Mouse (Mus musculus): ENCODE measurements at regions not wholly inside any gene's neighbourhood (a gene's known extent, or its start where the extent isn't known, plus 50 kb on each side); places are given as distances from the start of the nearest gene placed in this dataset.
A peak's percentile ranks its signal among the peaks of the same experiment; 100 is the strongest.

DNA sequence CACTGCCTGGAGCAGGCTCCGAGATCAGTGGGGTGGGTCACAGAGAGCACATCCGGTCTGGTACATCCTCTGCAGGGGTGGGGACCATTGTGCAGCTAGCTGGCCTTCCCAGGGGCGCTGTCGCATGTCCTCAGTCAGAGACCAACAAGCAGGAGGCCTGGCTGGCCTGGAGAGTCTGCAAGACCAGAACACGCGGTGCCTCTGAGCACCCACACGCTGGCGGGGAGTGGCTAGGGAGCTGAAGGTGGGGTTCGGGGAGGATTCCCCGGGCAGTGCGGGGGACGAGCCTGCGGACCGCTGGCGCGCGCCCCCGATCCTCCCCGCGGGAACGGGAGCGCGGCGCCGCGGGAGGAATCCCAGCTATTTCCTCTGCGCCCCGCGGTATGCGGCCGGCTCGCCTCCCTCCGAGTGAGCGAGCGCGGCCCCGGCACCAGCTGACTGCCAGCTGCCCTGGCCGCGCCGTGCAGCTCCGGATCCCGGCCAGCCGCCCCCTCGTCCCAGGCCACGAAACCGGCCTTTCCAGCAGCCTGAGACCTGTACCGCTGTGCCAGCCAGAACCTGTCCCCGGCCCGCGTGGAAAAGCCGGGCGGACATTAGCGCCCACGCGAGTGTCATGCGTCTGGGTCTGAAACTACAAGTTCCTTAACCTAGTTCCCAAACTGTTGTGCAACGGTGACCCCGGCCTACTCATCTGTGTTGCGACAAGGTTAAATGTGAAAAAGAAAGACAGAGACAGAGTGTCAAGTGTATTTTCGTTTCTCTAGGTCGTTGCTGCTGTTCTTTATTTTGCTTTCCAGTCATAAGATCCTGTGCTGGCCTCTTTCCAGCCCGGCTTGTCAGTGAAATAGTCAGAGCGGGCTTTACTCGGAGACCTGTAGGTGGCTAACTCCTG lies 61.2 kb downstream of the Pkdcc start:
- peak; percentile 66 to 74 for DNase-seq

DNA sequence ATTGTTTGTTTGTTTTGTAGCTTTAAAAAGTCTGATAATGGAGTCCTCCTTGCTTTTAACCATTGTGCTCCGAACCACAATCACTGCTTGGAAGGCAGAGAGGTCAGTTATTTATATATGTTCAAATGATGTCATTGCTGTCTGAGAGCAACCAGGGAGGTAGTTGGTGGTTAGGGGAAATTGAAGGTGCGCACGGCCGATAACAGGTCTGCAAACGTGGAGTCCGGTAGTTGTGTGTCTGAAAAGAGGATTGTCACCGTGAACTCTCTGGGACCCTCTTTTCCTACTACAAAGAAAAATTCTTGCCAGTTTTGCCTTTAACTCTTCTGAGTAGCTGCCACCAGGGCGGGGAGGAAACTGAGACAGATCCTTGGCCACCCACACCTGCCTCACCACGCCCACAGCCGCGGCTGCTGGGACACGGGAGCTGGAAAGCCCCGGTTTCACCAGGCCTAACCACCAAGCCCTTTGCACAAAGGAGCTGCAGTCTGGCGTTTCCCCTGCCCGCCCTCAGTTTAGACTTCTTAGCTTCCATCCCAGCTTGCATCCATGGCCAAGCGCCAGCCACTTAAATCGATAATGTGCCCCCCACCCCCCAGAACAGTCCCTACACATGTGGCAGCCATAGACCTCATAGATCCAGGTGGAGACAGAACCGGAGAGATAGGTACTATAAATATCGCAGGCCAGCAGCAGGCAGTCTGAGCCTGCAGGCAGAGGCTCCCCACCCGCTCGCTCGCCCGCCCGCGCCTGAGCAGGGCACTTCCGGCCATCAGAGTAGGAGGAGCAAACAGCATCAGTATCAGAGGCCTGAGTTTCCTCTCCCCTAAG lies 62.2 kb downstream of the Pkdcc start:
- peak in 1 of 2 experiments; percentile 42 for DNase-seq

DNA sequence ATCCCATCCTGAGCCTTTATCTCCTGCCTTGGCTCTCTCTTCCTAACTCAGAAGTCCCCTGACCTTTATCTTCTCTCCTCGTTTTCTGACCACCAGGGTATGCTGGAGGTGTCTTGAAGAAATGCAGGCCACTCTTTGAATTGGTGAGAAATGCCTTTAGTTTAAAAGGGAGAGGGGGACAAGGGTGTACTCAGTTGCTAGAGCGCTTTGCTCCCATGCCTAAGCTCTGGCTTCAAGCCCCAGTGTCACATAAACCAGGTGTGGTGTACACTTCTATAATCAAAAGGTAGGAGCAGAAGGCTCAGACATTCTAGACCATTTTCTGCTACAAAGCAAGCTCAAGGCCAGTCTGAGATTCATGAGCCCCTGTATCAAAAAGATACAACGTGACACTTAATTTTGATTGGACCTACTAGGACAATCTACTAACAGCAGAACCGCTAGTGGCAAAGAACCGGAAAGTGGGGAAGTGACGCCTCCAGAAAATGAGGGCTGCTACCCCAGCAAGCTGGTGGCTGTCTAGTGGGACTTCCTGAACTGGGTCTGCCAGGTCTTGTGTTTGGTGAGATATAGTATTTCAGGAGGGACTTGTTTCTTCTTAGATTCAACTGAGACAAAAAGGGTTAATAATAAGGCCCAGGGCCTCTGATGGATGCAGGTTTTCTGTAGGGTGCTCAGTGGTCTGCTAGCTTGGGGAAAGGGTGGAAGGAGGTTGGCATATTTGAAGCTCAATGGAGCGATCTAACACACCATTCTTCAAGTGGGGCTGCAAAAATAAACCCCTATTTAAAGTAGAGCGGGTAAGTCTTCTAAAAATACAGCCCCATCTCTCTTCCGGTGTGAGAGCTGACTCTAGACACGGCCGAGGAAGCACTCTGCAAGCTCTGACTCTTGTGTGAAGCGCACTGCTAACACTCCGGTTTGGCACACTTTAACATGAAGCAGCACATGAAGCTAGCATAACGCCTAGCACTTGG lies 63.1 kb downstream of the Pkdcc start:
- no peak for DNase-seq

DNA sequence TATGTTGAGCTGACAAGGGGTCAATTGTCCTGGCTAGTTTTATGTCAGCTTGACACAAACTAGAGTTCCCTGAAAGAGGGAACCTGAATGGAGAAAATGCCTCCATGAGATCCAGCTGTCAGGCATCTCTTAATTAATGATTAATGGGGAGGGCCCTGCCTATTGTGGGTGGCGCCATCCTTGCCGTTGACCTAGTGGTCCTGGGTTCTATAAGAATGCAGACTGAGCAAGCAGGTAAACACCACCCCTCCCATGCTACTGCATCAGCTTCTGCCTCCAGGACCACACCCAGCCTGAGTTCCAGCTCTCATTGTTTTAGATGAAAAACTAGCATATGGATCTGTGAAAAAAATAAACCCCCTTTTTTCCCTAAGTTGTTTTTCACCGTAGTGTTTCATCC lies 67.4 kb upstream of the Eml4 start:
- no peak for DNase-seq

DNA sequence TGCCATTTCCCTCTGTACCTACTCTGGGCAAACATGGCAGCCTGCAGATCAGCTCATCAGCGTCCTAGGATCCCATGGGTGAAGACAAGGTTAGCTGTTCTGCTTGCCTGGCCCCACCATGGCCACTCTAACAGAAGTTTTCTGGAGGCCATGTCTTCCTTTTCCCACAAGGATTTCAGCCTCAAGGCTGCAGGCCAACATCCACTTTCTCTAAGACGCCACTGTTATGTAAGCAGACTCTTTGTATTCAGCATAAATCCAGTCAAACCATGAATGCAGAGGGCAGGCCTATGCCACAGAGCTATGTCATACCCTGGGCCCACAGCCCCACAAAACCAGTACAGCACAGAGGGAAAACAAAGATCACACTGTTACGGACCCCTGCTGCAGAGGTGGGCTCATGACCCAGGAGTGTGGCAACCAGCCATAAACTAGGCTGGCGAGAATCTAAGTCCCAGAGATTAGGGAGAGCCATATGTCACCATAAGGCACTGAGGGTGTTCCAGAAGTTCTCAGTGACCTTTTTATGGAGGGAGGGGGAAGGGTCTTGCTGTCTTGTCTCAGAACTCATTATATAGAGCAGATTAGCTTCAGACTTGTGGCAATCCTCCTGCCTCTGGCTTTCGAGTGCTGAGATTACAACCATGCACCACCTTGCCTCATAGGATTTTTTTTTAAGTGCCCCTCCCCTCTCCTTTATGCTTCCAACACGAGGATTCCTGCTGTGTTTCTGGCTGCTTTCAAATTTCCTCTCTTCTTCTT lies 63.2 kb upstream of the Eml4 start:
- no peak for DNase-seq

DNA sequence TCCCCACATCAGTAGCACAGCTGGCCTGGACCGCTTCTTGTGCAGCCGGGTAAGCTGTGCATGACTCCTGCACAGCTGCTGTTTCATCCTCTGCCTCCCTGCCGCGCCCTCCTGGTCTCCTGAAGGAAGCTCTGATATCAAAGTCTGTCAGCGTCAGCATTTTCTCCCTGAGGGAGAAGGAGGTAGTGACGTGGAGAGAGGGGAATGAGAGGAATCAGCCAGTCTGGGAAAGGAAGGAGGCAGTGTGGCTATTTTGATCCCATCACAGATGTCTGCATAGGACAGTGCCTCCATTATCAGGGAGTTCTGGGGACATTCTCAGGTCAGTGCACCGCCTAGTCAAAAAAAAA lies 62.6 kb upstream of the Eml4 start:
- DNase-seq = no peak

DNA sequence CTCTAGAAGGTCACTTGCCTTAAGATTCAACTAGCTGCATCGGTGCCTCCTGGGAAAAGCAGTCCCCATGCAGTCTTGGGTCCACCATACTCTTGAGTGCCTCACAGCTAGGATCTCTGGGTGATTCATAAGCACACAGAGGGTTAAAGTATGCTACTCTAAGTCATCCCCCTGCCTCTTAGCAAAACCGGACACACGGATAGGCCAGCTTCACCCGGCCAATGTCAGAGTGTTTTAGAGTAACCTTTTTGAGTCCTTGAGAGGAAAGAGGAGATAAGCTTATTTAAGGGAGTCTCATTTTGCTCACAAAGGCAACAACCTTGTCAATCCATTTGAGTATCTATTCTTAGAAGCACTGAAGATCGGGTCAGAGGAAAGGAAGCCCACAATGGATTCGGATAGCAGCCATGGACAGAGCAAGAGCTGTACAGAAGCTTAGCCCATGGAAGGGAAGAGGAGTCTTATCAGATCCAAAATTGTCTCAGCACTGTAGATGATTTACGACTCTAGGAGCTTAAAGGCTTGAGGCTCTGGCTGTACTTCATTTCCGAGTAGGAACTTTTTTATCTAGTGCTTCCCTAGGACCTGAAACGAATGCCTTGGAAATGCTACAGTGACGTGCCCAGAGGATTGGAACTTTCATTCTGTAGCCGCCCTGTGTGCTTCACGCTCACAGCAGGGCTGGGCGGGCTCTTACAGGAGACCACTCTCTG lies 55.0 kb upstream of the Eml4 start:
- DNase-seq = no peak

DNA sequence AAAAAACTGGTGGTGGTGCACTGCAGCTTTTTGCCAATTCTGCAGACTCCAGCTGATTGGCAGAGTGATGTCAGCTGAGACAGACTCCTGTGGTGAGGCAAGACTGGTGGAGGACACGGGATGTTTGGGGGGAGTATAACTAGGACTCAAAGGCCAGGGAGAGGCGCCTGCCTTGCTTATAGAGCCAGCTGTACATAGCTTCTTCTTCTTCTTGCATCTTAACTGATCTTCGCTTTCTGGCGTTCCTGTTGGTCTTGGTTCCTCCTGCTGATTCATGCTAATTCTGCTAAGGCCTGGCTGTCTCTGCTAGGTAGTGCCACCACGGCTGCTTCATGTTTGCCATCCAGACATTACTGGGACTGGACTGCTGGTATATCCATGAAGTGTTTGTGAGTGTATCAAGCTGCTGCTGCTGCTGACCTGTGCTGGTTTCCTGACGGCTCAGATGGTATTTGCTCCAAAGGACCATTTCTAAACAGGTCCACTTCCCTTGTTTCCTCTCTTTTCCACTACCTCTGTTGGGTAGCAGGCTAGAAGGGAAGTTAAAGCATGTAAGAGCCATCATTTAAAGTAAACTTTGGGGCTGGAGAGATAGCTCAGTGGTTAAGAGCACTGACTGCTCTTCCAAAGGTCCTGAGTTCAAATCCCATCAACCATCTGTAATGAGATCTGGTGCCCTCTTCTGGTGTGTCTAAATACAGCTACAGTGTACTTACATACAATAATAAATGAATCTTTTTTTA lies 53.2 kb upstream of the Eml4 start:
- DNase-seq = no peak

All from kidney, adult 8-10 months (tissue).